Mouse (Mus musculus) midbrain, postnatal 0 days (tissue): ENCODE results near the gene Pglyrp2. TPM values are rescaled to one million over a fixed set of nuclear protein-coding genes. Genes with fewer than 3 reads are reported as not detected.

ENCODE experiments used
- ATAC-seq: fragments of 200-750 bp; cut with Nextera tagmentation; 2 replicates; pipeline ENCODE4 v1.8.0; 2017; ENCODE audit warnings: moderate number of reproducible peaks, mild to moderate bottlenecking, moderate TSS enrichment, moderate library complexity; ENCODE audit not compliant: low FRiP score
- DNase-seq: peaks from one replicate; pipeline ENCODE4 v3.0.0-alpha.2; 2015; ENCODE audit warnings: low spot score
- H3K27ac ChIP-seq: fragments of 300-500 bp; sonication (generic); 2 replicates; pipeline ENCODE4 v1.5.1; 2014; ENCODE audit warnings: low read depth, mild to moderate bottlenecking, low read length, mixed read lengths
- H3K27me3 ChIP-seq: fragments of 300-500 bp; sonication (generic); 2 replicates; pipeline ENCODE4 v1.6.1; 2014; ENCODE audit warnings: low read length, control low read depth, mixed read lengths; ENCODE audit not compliant: insufficient read depth
- H3K36me3 ChIP-seq: fragments of 300-500 bp; sonication (generic); 2 replicates; pipeline ENCODE4 v1.6.1; 2014; ENCODE audit warnings: low read length, control low read depth, mixed read lengths; ENCODE audit not compliant: insufficient read depth
- H3K4me1 ChIP-seq: fragments of 300-500 bp; sonication (generic); 2 replicates; pipeline ENCODE4 v1.6.1; 2014; ENCODE audit warnings: mild to moderate bottlenecking, control low read depth, antibody characterized with exemption, low read length, mixed read lengths; ENCODE audit not compliant: insufficient read depth
- H3K4me2 ChIP-seq: fragments of 300-500 bp; sonication (generic); 2 replicates; pipeline ENCODE4 v1.6.1; 2014; ENCODE audit warnings: low read depth, mild to moderate bottlenecking, low read length, mixed read lengths; ENCODE audit not compliant: poor library complexity, severe bottlenecking
- H3K4me3 ChIP-seq: fragments of 300-500 bp; sonication (generic); 2 replicates; pipeline ENCODE4 v1.5.1; 2014; ENCODE audit warnings: low read depth, mild to moderate bottlenecking, low read length, moderate library complexity
- H3K9ac ChIP-seq: fragments of 300-500 bp; sonication (generic); replicated peaks from 2 replicates; pipeline ENCODE4 v1.6.1; 2014; ENCODE audit warnings: mild to moderate bottlenecking, low read length, moderate library complexity, mixed read lengths; ENCODE audit not compliant: poor library complexity, severe bottlenecking
- H3K9me3 ChIP-seq: fragments of 300-500 bp; sonication (generic); 2 replicates; pipeline ENCODE4 v1.6.1; 2016; ENCODE audit warnings: low read length, control low read depth
- CTCF ChIP-seq: IDR thresholded peaks from 2 replicates; pipeline ENCODE4 v1.5.1; 2016; ENCODE audit warnings: antibody characterized with exemption, mild to moderate bottlenecking
- WGBS: fragments of 180-500 bp; shearing (Covaris S2); extraction: QIAGEN DNeasy Blood & Tissue Kit; methylation state at CpG from one replicate; pipeline ENCODE4 v1.1.7; 2014; 5-methylcytosine and 5-hydroxymethylcytosine counted together
- polyA plus RNA-seq: library from polyadenylated mRNA; unstranded; fragments of >200 nt; fragmentation: Nextera tagmentation; extraction: Ambion mirVana; gene quantifications from 2 replicates; pipeline ENCODE4 v1.2.1, GENCODE M21; 2015
- total RNA-seq: library from RNA; depleted of rRNA; stranded (reverse); fragments of >200 nt; gene quantifications from 2 replicates; pipeline ENCODE4 v1.2.3, GENCODE M21; 2014

The Pglyrp2 gene
- total and polyA plus RNA-seq, 2 experiments from 2014 or later: not detected

- Histone ChIP-seq H3K27me3 (peaks cover 74% of the 10 kb centered on the region), H3K4me3 (peak overlapping the region; percentile 29; the same call in 1 of the 2 replicates), H3K9ac (no peak overlapping the region), H3K36me3 (no peaks in the 10 kb centered on the region), H3K4me2 (peak overlapping the region; percentile 37), H3K27ac (no peak overlapping the region), H3K4me1 (peaks cover 7% of the 10 kb centered on the region; the same call in 1 of the 2 replicates), H3K9me3 (no peaks in the 10 kb centered on the region)
- DNase-seq: no peak
- ATAC-seq: no peak
- no peak for TF ChIP-seq CTCF
- WGBS: 7% methylated on average over 37 of the region's 37 CpGs
Measured at GRCm38 (mm10) chr17:32396266-32396665, 27.7 kb downstream of the Pglyrp2 start.

GRCm38 (mm10) chr17:32393944-32394343, 30.0 kb downstream of the Pglyrp2 start:
- H3K27ac ChIP-seq: no peak overlapping the region
- no peak for TF ChIP-seq CTCF
- H3K9ac ChIP-seq: no peak overlapping the region
- no peaks in the 10 kb centered on the region for H3K36me3 ChIP-seq
- H3K4me1 ChIP-seq: peaks cover 7% of the 10 kb centered on the region; the same call in 1 of the 2 replicates
- H3K4me3 ChIP-seq: no peak overlapping the region
- H3K4me2 ChIP-seq: no peak overlapping the region
- ATAC-seq (no peak), DNase-seq (no peak)
- WGBS: 87% methylated on average over 10 of the region's 10 CpGs
- H3K27me3 ChIP-seq: peaks cover 74% of the 10 kb centered on the region
- no peaks in the 10 kb centered on the region for H3K9me3 ChIP-seq

- Histone ChIP-seq H3K9ac (peak within 1 kb of the TSS; percentile 93), H3K9me3 (no peaks in the 10 kb centered on the region), H3K27me3 (peaks cover 31% of the 10 kb centered on the region), H3K27ac (peak within 1 kb of the TSS; percentile 77), H3K4me1 (0 out of 2 replicates have a peak, but pooled peaks cover 2% of the 10 kb centered on the region), H3K4me2 (peak within 1 kb of the TSS; percentile 95), H3K36me3 (peaks cover 11% of the 10 kb centered on the region), H3K4me3 (peak within 1 kb of the TSS; percentile 86)
- WGBS: 0% methylated on average over 9 of the region's 44 CpGs
- DNase-seq (peak; percentile 94), ATAC-seq (peak; percentile 91)
- TF ChIP-seq CTCF: no peak
Measured at GRCm38 (mm10) chr17:32389101-32389659, 34.8 kb downstream of the Pglyrp2 start, which contains the start of gene Wiz. Gene Wiz (minus strand): TSS chr17:32389439.

- H3K4me2 ChIP-seq: peak overlapping the region; percentile 95
- peak overlapping the region; percentile 93 for H3K9ac ChIP-seq
- H3K9me3 ChIP-seq: no peaks in the 10 kb centered on the region
- DNase-seq (peak; percentile 31), ATAC-seq (peak; percentile 63)
- peaks cover 17% of the 10 kb centered on the region for H3K36me3 ChIP-seq
- 0 out of 2 replicates have a peak, but pooled peaks cover 2% of the 10 kb centered on the region for H3K4me1 ChIP-seq
- WGBS: under 1% methylated on average over 36 of the region's 39 CpGs
- H3K27me3 ChIP-seq: peaks cover 24% of the 10 kb centered on the region
- peak overlapping the region; percentile 86 for H3K4me3 ChIP-seq
- H3K27ac ChIP-seq: peak overlapping the region; percentile 77
- TF ChIP-seq CTCF: no peak
Measured at GRCm38 (mm10) chr17:32388370-32389100, 35.4 kb downstream of the Pglyrp2 start.

DNA sequence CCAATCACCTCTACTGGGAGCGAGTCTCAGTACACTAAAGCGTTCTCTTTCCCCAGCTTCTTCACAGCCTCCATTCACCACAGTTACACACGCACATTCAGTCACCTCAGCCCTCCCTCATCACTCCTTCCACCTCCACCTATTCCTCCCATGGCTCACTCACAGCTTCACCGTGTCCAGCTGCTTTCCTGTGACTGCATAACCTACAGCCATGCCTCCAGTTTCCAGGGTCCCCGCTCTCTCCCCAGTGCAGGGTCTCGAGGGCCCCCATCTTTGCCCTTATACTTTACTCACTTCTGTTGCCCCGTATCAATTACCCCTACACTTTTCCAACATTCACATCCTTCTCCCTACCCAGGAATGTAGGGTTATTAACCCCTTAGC, 36.0 kb downstream of the Pglyrp2 start:
- Histone ChIP-seq H3K4me3 (peak overlapping the region; percentile 86), H3K36me3 (peaks cover 22% of the 10 kb centered on the region), H3K9ac (peak overlapping the region; percentile 93), H3K27me3 (peaks cover 22% of the 10 kb centered on the region), H3K4me2 (peak overlapping the region; percentile 95), H3K27ac (0 out of 2 replicates have a peak overlapping the region, but pooled peaks have one; percentile 77), H3K4me1 (0 out of 2 replicates have a peak, but pooled peaks cover 2% of the 10 kb centered on the region), H3K9me3 (no peaks in the 10 kb centered on the region)
- 33% methylated on average over 7 of the region's 7 CpGs for WGBS
- DNase-seq (no peak), ATAC-seq (no peak)
- TF ChIP-seq CTCF: no peak
